ENCODE assay signal across 28 mouse cellular contexts in the genomic region with DNA sequence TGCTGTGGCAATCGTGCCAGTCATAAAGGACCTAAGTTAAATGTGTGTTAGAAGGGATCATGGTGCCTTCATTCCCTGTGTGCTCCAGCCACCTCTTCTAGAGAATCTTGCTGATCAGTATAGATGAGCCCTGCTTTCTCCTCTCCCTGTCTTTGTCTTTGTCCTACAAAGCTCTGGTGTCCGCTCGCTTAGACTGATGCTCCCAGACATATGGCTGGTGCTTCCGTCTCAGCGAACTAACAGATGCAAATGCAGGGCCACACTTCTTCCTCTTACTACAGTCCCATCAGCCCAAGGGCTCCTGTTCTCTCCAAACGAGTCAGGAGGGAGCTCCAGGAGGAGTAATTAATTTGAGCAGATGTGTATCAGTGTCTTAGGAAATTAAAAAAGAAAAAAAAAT.
"Had no signal": no experiment of that assay in that cellular context is flagged by ENCODE, and none has a peak within 500 bp of the region (broad histone marks: within the 10 kb centered on the region; RNA-seq: fewer than 3 reads in every experiment).

No protein-coding gene starts in this region.

- H3K9ac ChIP-seq: embryonic facial prominence, embryonic 12.5 days; embryonic facial prominence, embryonic 13.5 days; embryonic facial prominence, embryonic 15.5 days; forebrain, embryonic 12.5 days; forebrain, embryonic 13.5 days; forebrain, embryonic 15.5 days; forebrain, postnatal 0 days had no signal

- H3K4me2 ChIP-seq: embryonic facial prominence, embryonic 12.5 days; embryonic facial prominence, embryonic 13.5 days; embryonic facial prominence, embryonic 15.5 days; forebrain, embryonic 12.5 days; forebrain, embryonic 13.5 days; forebrain, embryonic 15.5 days had no signal

- H3K36me3 ChIP-seq: embryonic facial prominence, embryonic 10.5 days; embryonic facial prominence, embryonic 12.5 days; embryonic facial prominence, embryonic 13.5 days; embryonic facial prominence, embryonic 15.5 days; forebrain, embryonic 10.5 days; forebrain, embryonic 12.5 days; forebrain, embryonic 15.5 days had no signal

- ATAC-seq: forebrain, embryonic 13.5 days; forebrain, embryonic 14.5 days; forebrain, embryonic 15.5 days; forebrain, embryonic 16.5 days; forebrain, postnatal 0 days had no signal

- H3K27ac ChIP-seq: embryonic facial prominence, embryonic 10.5 days; embryonic facial prominence, embryonic 12.5 days; embryonic facial prominence, embryonic 13.5 days; embryonic facial prominence, embryonic 15.5 days; forebrain, embryonic 10.5 days; forebrain, embryonic 12.5 days; forebrain, embryonic 13.5 days; forebrain, embryonic 15.5 days; gastrocnemius, adult 2 months had no signal

- DNase-seq: cerebellum, adult 2 months; cerebellum, adult 8-10 months; cerebellum, adult 9-10 months; cerebellum, adult 9-11 months; cerebellum, postnatal 10 days; cerebellum, postnatal 14 days; cerebellum, postnatal 25 days; cerebellum, postnatal 36 days; embryo, embryonic 11 days; forebrain, postnatal 0 days; gastrocnemius, adult 2 months; gastrocnemius, postnatal 10 days; gastrocnemius, postnatal 14 days; gastrocnemius, postnatal 25 days; gastrocnemius, postnatal 36 days; heart, adult 11 months; heart, adult 18-20 months had no signal

- H3K9me3 ChIP-seq: embryonic facial prominence, embryonic 10.5 days; embryonic facial prominence, embryonic 12.5 days; embryonic facial prominence, embryonic 13.5 days; embryonic facial prominence, embryonic 15.5 days; forebrain, embryonic 10.5 days; forebrain, embryonic 12.5 days; forebrain, embryonic 13.5 days; forebrain, embryonic 15.5 days had no signal

- H3K4me3 ChIP-seq: embryonic facial prominence, embryonic 10.5 days; embryonic facial prominence, embryonic 12.5 days; embryonic facial prominence, embryonic 13.5 days; embryonic facial prominence, embryonic 15.5 days; erythroblast, embryonic 14.5 days; forebrain, embryonic 10.5 days; forebrain, embryonic 12.5 days; forebrain, embryonic 13.5 days; forebrain, embryonic 15.5 days; gastrocnemius, adult 2 months had no signal

- H3K4me1 ChIP-seq: embryonic facial prominence, embryonic 12.5 days; embryonic facial prominence, embryonic 13.5 days had no signal

- H3K27me3 ChIP-seq: embryonic facial prominence, embryonic 12.5 days; embryonic facial prominence, embryonic 13.5 days; embryonic facial prominence, embryonic 15.5 days; forebrain, embryonic 15.5 days had no signal
